Mouse (Mus musculus) midbrain, embryonic 10.5 days (tissue): ENCODE results near the gene Ccdc85b. TPM values are rescaled to one million over a fixed set of nuclear protein-coding genes. Genes with fewer than 3 reads are reported as not detected.

Experiments used
- DNase-seq: peaks from one replicate; pipeline ENCODE4 v3.0.0-alpha.2; 2017; ENCODE audit warnings: low spot score
- H3K27ac ChIP-seq: fragments of 300-500 bp; sonication (generic); replicated peaks from 2 replicates; pipeline ENCODE4 v1.5.1; 2016; ENCODE audit warnings: mild to moderate bottlenecking
- H3K27me3 ChIP-seq: fragments of 300-500 bp; sonication (generic); 2 replicates; pipeline ENCODE4 v1.6.1; 2016; ENCODE audit warnings: low read depth, mild to moderate bottlenecking; ENCODE audit not compliant: poor library complexity, severe bottlenecking
- H3K36me3 ChIP-seq: fragments of 300-500 bp; sonication (generic); 2 replicates; pipeline ENCODE4 v1.6.1; 2016; ENCODE audit warnings: mild to moderate bottlenecking, moderate library complexity
- H3K4me1 ChIP-seq: fragments of 300-500 bp; sonication (generic); 2 replicates; pipeline ENCODE4 v1.6.1; 2016
- H3K4me3 ChIP-seq: fragments of 300-500 bp; sonication (generic); 2 replicates; pipeline ENCODE4 v1.5.1; 2016; ENCODE audit warnings: mild to moderate bottlenecking, moderate library complexity
- H3K9me3 ChIP-seq: fragments of 300-500 bp; sonication (generic); replicated peaks from 2 replicates; pipeline ENCODE4 v1.6.1; 2016; ENCODE audit warnings: mild to moderate bottlenecking
- whole genome bisulfite sequencing: fragments of 180-500 bp; shearing (Covaris S2); methylation state at CpG from one replicate; pipeline ENCODE4 v1.1.7; 2016; 5-methylcytosine and 5-hydroxymethylcytosine counted together
- polyA plus RNA-seq: library from polyadenylated mRNA; unstranded; fragments of >200 nt; fragmentation: Nextera tagmentation; extraction: Ambion mirVana; gene quantifications from 2 replicates; pipeline ENCODE4 v1.2.1, GENCODE M21; 2016

Ccdc85b gene
- polyA plus RNA-seq, 1 experiment from 2014 or later, result 6.0 TPM

- Histone ChIP-seq H3K27me3 (peaks cover 20% of the 10 kb centered on the region), H3K4me3 (peak overlapping the region; percentile 73), H3K9me3 (no peaks in the 10 kb centered on the region), H3K27ac (no peak overlapping the region), H3K36me3 (peaks cover 45% of the 10 kb centered on the region), H3K4me1 (peaks cover 45% of the 10 kb centered on the region)
- 89% methylated on average over 6 of the region's 6 CpGs for WGBS
- no peak for DNase-seq
Measured at GRCm38 (mm10) chr19:5461411-5461810, 3.7 kb upstream of the Ccdc85b start.

GRCm38 (mm10) chr19:5460465-5460911 lies 2.8 kb upstream of the Ccdc85b start, which contains the start of gene Fibp:
Gene Fibp, plus strand, starts transcription at chr19:5460615.
- WGBS, result under 1% methylated on average over 32 of the region's 32 CpGs
- peaks cover 36% of the 10 kb centered on the region for H3K36me3 ChIP-seq
- H3K9me3 ChIP-seq, result no peaks in the 10 kb centered on the region
- peak within 1 kb of the TSS; percentile 83 for H3K27ac ChIP-seq
- peaks cover 54% of the 10 kb centered on the region for H3K4me1 ChIP-seq
- H3K27me3 ChIP-seq, result peaks cover 22% of the 10 kb centered on the region
- DNase-seq, result peak; percentile 93
- H3K4me3 ChIP-seq, result peak within 1 kb of the TSS; percentile 73

- H3K27ac ChIP-seq, result peak overlapping the region; percentile 83
- no peak for DNase-seq
- H3K27me3 ChIP-seq, result peaks cover 25% of the 10 kb centered on the region
- H3K9me3 ChIP-seq, result no peaks in the 10 kb centered on the region
- H3K4me1 ChIP-seq, result peaks cover 60% of the 10 kb centered on the region
- H3K4me3 ChIP-seq, result peak overlapping the region; percentile 73
- WGBS, result 33% methylated on average over 3 of the region's 3 CpGs
- peaks cover 35% of the 10 kb centered on the region for H3K36me3 ChIP-seq
Measured at GRCm38 (mm10) chr19:5459896-5460295, 2.2 kb upstream of the Ccdc85b start.

- DNase-seq, result no peak
- Histone ChIP-seq H3K36me3 (peaks cover 35% of the 10 kb centered on the region), H3K27ac (no peak overlapping the region), H3K9me3 (no peaks in the 10 kb centered on the region), H3K4me1 (peaks cover 59% of the 10 kb centered on the region), H3K4me3 (no peak overlapping the region), H3K27me3 (peaks cover 25% of the 10 kb centered on the region)
- WGBS, result 67% methylated on average over 7 of the region's 7 CpGs
Measured at GRCm38 (mm10) chr19:5459019-5459418, 1.3 kb upstream of the Ccdc85b start.

- Histone ChIP-seq H3K36me3 (peaks cover 21% of the 10 kb centered on the region), H3K4me1 (peaks cover 54% of the 10 kb centered on the region), H3K4me3 (peak overlapping the region; percentile 68), H3K9me3 (no peaks in the 10 kb centered on the region), H3K27ac (peak overlapping the region; percentile 91), H3K27me3 (peaks cover 25% of the 10 kb centered on the region)
- DNase-seq, result peak; percentile 95
- under 1% methylated on average over 70 of the region's 70 CpGs for WGBS
Measured at GRCm38 (mm10) chr19:5456922-5457745, 560 bp downstream of the Ccdc85b start.

GRCm38 (mm10) chr19:5456241-5456921 lies 1.3 kb downstream of the Ccdc85b start:
- H3K27me3 ChIP-seq, result peaks cover 32% of the 10 kb centered on the region
- H3K27ac ChIP-seq, result peak overlapping the region; percentile 91
- 5% methylated on average over 26 of the region's 26 CpGs for WGBS
- no peaks in the 10 kb centered on the region for H3K9me3 ChIP-seq
- peaks cover 49% of the 10 kb centered on the region for H3K4me1 ChIP-seq
- peak; percentile 52 for DNase-seq
- H3K36me3 ChIP-seq, result peaks cover 18% of the 10 kb centered on the region
- peak overlapping the region; percentile 68 for H3K4me3 ChIP-seq

- Histone ChIP-seq H3K4me3 (peak overlapping the region; percentile 68), H3K27ac (no peak overlapping the region), H3K36me3 (peaks cover 18% of the 10 kb centered on the region), H3K27me3 (peaks cover 40% of the 10 kb centered on the region), H3K4me1 (peaks cover 42% of the 10 kb centered on the region), H3K9me3 (no peaks in the 10 kb centered on the region)
- no peak for DNase-seq
- WGBS, result 64% methylated on average over 8 of the region's 8 CpGs
Measured at GRCm38 (mm10) chr19:5455568-5455967, 2.1 kb downstream of the Ccdc85b start.

GRCm38 (mm10) chr19:5455037-5455436 lies 2.7 kb downstream of the Ccdc85b start:
- no peaks in the 10 kb centered on the region for H3K9me3 ChIP-seq
- H3K36me3 ChIP-seq, result peaks cover 18% of the 10 kb centered on the region
- peaks cover 45% of the 10 kb centered on the region for H3K27me3 ChIP-seq
- no peak overlapping the region for H3K27ac ChIP-seq
- peak overlapping the region; percentile 68; the same call in 1 of the 2 replicates for H3K4me3 ChIP-seq
- peaks cover 41% of the 10 kb centered on the region for H3K4me1 ChIP-seq
- 86% methylated on average over 12 of the region's 12 CpGs for WGBS
- no peak for DNase-seq

- H3K4me1 ChIP-seq, result peaks cover 40% of the 10 kb centered on the region
- peaks cover 58% of the 10 kb centered on the region for H3K27me3 ChIP-seq
- peaks cover 18% of the 10 kb centered on the region for H3K36me3 ChIP-seq
- H3K4me3 ChIP-seq, result no peak overlapping the region
- H3K9me3 ChIP-seq, result 0 out of 2 replicates have a peak, but pooled peaks cover 4% of the 10 kb centered on the region
- no peak overlapping the region for H3K27ac ChIP-seq
- DNase-seq, result no peak
- WGBS, result 83% methylated on average over 6 of the region's 6 CpGs
Measured at GRCm38 (mm10) chr19:5451766-5452165, 5.9 kb downstream of the Ccdc85b start.

GRCm38 (mm10) chr19:5449673-5450072 lies 8.0 kb downstream of the Ccdc85b start:
- WGBS, result 90% methylated on average over 3 of the region's 3 CpGs
- DNase-seq, result no peak
- peaks cover 74% of the 10 kb centered on the region for H3K27me3 ChIP-seq

GRCm38 (mm10) chr19:5448354-5449150 lies 9.1 kb downstream of the Ccdc85b start:
- WGBS, result 9% methylated on average over 36 of the region's 36 CpGs
- Histone ChIP-seq H3K9me3 (0 out of 2 replicates have a peak, but pooled peaks cover 4% of the 10 kb centered on the region), H3K27me3 (peaks cover 78% of the 10 kb centered on the region), H3K27ac (no peak overlapping the region), H3K4me3 (peak overlapping the region; percentile 70), H3K36me3 (no peaks in the 10 kb centered on the region), H3K4me1 (peaks cover 22% of the 10 kb centered on the region)
- peak; percentile 42 for DNase-seq

More at GRCm38 (mm10) chr19:5449673-5450072, 8.0 kb downstream of the Ccdc85b start:
- H3K9me3 ChIP-seq, result 0 out of 2 replicates have a peak, but pooled peaks cover 4% of the 10 kb centered on the region
- H3K36me3 ChIP-seq, result peaks cover 11% of the 10 kb centered on the region; the same call in 1 of the 2 replicates
- peaks cover 22% of the 10 kb centered on the region for H3K4me1 ChIP-seq
- H3K4me3 ChIP-seq, result no peak overlapping the region
- no peak overlapping the region for H3K27ac ChIP-seq
